Mouse (Mus musculus) ES-Bruce4 (cell line): ENCODE measurements around the gene Ugt1a8.

Experiments
- EP300 ChIP-seq: IDR thresholded peaks from 2 replicates; pipeline ENCODE4 v1.6.1; 2011; ENCODE audit warnings: low read depth, low read length; ENCODE audit not compliant: insufficient read depth
- POLR2A ChIP-seq: IDR thresholded peaks from one replicate; pipeline ENCODE4 v1.8.1; 2011; ENCODE audit warnings: low read length; ENCODE audit not compliant: insufficient read depth

DNA sequence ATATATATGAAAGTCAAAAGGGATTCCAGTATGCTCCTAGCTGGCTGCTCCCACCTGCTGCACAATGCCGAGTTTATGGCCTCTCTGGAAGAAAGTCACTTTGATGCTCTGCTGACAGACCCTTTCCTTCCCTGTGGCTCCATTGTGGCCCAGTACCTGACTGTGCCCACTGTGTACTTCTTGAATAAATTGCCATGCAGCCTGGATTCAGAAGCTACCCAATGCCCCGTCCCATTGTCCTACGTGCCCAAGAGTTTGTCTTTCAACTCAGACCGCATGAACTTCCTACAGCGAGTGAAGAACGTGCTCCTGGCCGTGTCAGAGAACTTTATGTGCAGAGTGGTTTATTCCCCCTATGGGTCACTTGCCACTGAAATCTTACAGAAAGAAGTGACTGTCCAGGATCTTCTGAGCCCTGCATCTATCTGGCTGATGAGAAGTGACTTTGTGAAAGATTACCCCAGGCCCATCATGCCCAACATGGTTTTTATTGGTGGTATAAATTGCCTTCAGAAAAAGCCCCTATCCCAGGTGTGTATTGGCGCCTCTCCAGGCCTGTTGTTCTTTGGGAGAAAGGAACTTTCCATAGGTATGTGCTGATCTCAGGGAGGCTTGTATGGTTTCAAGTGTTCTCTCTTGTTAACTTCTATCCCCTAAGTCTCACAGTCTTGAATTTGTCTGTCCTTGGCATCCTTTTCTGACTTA is 124.9 kb downstream of the Ugt1a8 start:
- TF ChIP-seq POLR2A (no peak), EP300 (no peak)
